Mouse (Mus musculus) forebrain, embryonic 14.5 days (tissue): ENCODE measurements around the gene D13Ertd608e. TPM values are rescaled to one million over a fixed set of nuclear protein-coding genes. Genes with fewer than 3 reads are reported as not detected.
"Not testable (repeated sequence)": the region's sequence is repeated elsewhere in the genome, so short reads cannot be mapped to it uniquely, and the experiment has no call there.

Experiments
- ATAC-seq: fragments of 200-750 bp; cut with Nextera tagmentation; 2 replicates; pipeline ENCODE4 v1.8.0; 2017; ENCODE audit warnings: mild to moderate bottlenecking, moderate library complexity
- DNase-seq: peaks from one replicate; pipeline ENCODE4 v3.0.0-alpha.2; 2015; ENCODE audit warnings: low spot score
- H3K27ac ChIP-seq: fragments of 300-500 bp; sonication (generic); 2 replicates; pipeline ENCODE4 v1.5.1; 2014; ENCODE audit warnings: low read depth, mild to moderate bottlenecking, control low read depth, low read length, moderate library complexity
- H3K27me3 ChIP-seq: fragments of 300-500 bp; sonication (generic); replicated peaks from 2 replicates; pipeline ENCODE4 v1.6.1; 2014; ENCODE audit warnings: low read length, control low read depth, mixed read lengths; ENCODE audit not compliant: control insufficient read depth, insufficient read depth
- H3K36me3 ChIP-seq: fragments of 300-500 bp; sonication (generic); 2 replicates; pipeline ENCODE4 v1.6.1; 2014; ENCODE audit warnings: low read length, control low read depth; ENCODE audit not compliant: control insufficient read depth, insufficient read depth
- H3K4me1 ChIP-seq: fragments of 300-500 bp; sonication (generic); 2 replicates; pipeline ENCODE4 v1.6.1; 2014; ENCODE audit warnings: antibody characterized with exemption, low read length, control low read depth; ENCODE audit not compliant: control insufficient read depth, insufficient read depth
- H3K4me2 ChIP-seq: fragments of 300-500 bp; sonication (generic); 2 replicates; pipeline ENCODE4 v1.6.1; 2014; ENCODE audit warnings: mild to moderate bottlenecking, control low read depth, low read length
- H3K4me3 ChIP-seq: fragments of 300-500 bp; sonication (generic); 2 replicates; pipeline ENCODE4 v1.5.1; 2014; ENCODE audit warnings: low read depth, low read length, control low read depth
- H3K9ac ChIP-seq: fragments of 300-500 bp; sonication (generic); 2 replicates; pipeline ENCODE4 v1.6.1; 2014; ENCODE audit warnings: mild to moderate bottlenecking, low read length, control low read depth, moderate library complexity
- H3K9me3 ChIP-seq: fragments of 300-500 bp; sonication (generic); replicated peaks from 2 replicates; pipeline ENCODE4 v1.6.1; 2016; ENCODE audit warnings: low read length, control low read depth, mixed read lengths; ENCODE audit not compliant: control insufficient read depth
- WGBS: fragments of 180-500 bp; shearing (Covaris S2); extraction: QIAGEN DNeasy Blood & Tissue Kit; methylation state at CpG from one replicate; pipeline ENCODE4 v1.1.7; 2014; 5-methylcytosine and 5-hydroxymethylcytosine counted together
- polyA plus RNA-seq: library from polyadenylated mRNA; unstranded; fragments of >200 nt; fragmentation: Nextera tagmentation; extraction: Ambion mirVana; gene quantifications from 2 replicates; pipeline ENCODE4 v1.2.1, GENCODE M21; 2014

Gene D13Ertd608e
- polyA plus RNA-seq, 1 experiment from 2014 or later: not detected

DNA sequence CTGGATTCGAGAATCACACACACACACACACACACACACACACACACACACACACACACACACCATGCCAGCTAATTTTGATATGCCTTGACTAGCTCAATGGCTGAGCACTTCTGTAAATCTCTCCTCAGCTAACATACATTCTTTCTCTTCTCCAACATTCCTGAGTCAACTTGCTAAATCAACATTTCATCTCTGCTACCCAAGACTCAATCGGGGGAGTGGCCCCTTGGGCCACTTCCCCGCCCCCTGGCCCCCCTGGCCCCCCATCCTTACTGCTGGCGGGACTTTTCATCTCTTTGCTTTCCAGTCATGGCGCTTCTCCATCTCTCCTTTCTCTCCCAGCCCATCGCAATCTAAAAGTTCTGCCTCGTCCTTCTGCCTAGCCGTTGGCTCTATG lies 19.0 kb upstream of the D13Ertd608e start:
- no peak overlapping the region for H3K4me3 ChIP-seq
- H3K36me3 ChIP-seq: no peaks in the 10 kb centered on the region
- H3K9ac ChIP-seq: no peak overlapping the region
- DNase-seq (no peak), ATAC-seq (no peak)
- no peak overlapping the region for H3K4me2 ChIP-seq
- no peak overlapping the region for H3K27ac ChIP-seq
- no peaks in the 10 kb centered on the region for H3K27me3 ChIP-seq
- WGBS: 57% methylated on average over 8 of the region's 8 CpGs
- H3K4me1 ChIP-seq: peaks cover 3% of the 10 kb centered on the region; the same call in 1 of the 2 replicates
- H3K9me3 ChIP-seq: no peaks in the 10 kb centered on the region

DNA sequence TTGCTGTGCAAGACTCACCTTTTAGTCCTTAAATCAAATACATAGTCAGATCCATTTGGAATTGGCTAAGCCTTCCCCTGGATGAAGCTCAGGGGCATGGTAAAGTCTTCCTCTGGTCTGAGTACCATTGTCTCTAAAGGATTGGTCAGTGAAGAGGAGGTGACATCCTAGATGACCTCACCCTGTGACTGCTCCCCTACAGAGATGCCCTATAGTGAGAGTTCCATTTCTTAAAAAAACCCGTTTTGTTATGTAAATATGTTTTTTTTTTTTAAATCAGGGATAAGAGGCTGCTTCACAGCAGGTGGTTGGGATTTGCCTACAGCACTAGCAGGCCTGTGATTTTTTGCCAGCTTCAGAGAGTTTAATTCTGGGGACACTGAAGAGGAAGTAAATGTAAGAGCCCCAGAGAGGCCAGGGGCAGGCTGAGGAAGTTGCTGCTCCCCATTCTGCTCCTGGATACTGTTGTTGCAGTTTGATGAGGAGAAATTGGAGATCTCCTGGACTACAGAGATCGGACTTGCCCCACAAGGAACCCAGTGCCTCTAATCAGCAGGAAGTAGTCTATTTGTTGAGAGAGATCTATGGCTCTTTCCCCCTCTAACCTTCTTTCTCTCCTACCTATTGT lies 18.1 kb upstream of the D13Ertd608e start:
- no peaks in the 10 kb centered on the region for H3K36me3 ChIP-seq
- no peaks in the 10 kb centered on the region for H3K27me3 ChIP-seq
- no peaks in the 10 kb centered on the region for H3K9me3 ChIP-seq
- DNase-seq: no peak
- no peak for ATAC-seq
- H3K4me1 ChIP-seq: peaks cover 3% of the 10 kb centered on the region; the same call in 1 of the 2 replicates
- no peak overlapping the region for H3K4me3 ChIP-seq
- no peak overlapping the region for H3K9ac ChIP-seq
- H3K27ac ChIP-seq: no peak overlapping the region
- H3K4me2 ChIP-seq: no peak overlapping the region
- 2% methylated on average over 2 of the region's 2 CpGs for WGBS

DNA sequence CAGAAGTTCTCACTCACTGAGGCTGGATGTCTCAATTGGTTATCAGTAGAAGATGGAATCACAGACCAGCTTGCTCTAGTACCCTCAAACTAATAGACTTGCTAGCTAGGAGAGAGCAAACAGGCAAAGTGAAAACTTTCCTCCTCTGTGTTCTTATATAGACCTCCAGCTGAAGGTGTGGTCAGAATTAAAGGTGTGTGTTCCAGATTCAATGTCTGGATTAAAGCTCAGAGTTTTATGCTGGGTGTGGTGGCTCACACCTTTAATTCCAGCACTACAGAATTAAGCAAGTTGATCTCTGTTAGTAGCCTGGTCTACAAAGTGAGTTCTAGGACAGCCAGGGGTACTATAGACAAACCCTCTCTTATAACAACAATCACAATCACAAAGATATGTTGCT lies 5.7 kb upstream of the D13Ertd608e start, which contains the start of gene AF067063:
AF067063 (minus strand) TSS at position 101 of the 400 bp plus-strand sequence.
- not testable (repeated sequence) for DNase-seq, H3K36me3 ChIP-seq, H3K27me3 ChIP-seq, H3K4me3 ChIP-seq, H3K4me2 ChIP-seq, H3K4me1 ChIP-seq, H3K27ac ChIP-seq, H3K9ac ChIP-seq, ATAC-seq, H3K9me3 ChIP-seq

DNA sequence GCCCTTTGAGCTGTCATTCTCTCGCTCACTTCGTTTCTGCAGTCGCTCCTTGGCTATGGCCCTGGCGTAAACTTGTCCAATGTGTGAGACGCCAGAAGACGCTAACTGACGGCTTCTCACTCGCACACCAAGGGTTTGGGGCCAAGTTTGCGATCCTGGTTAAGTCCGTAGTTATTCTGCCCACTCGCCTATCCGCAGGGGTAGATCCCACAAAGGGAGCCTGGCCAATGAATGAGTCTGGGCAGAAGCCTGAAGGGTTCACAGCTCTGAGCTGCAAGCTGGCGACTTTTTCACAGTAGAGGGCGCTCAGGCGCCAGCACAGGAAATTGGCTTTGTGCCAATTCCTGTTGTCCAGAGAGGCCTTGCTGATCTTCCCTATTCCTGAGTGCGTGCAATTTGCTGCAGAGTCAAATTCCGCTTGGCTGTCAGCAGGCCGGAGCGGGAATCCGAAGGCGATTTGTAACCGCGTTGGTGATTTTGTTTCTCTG lies 562 bp downstream of the D13Ertd608e start:
- peak; percentile 81 for ATAC-seq
- DNase-seq: peak; percentile 23
- H3K4me1 ChIP-seq, H3K27ac ChIP-seq, H3K9me3 ChIP-seq, H3K36me3 ChIP-seq, H3K27me3 ChIP-seq, H3K9ac ChIP-seq: not testable (repeated sequence)
- Histone ChIP-seq H3K4me2 (peak overlapping the region; percentile 40), H3K4me3 (peak overlapping the region; percentile 15; the same call in 1 of the 2 replicates)
- 10% methylated on average over 20 of the region's 23 CpGs for WGBS

DNA sequence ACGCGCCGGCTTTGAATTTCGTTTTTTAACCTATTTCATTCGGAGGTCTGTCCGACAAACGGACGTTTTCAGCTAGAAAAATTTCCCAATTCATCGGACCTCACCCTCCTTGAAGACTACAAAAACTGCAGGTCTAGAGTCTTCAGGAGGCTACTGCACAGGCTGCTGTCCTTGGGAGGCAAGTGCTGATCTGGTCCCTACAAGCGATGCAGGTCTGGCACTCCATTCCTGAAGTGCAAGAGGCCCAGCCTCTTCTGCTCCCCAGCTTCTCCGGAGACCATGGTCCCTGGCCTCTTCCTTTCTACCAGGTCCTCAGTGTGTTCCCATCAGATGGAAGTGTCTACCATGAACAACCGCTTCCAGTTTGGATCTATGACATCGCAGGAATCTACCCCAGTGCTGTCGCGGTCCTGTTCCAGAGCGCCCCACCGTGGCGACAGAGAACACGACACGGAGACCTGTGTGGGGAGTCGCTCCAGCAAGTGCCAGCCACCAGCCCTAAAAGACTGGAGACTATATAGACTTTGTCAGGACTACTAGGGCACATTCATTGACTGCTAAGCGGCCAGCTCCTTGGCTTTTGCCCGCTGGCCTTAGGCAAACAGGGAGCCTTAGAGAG lies 2.0 kb downstream of the D13Ertd608e start:
- DNase-seq (peak; percentile 59), ATAC-seq (peak; percentile 42)
- H3K36me3 ChIP-seq, H3K4me1 ChIP-seq, H3K4me2 ChIP-seq, H3K27me3 ChIP-seq, H3K9ac ChIP-seq, H3K27ac ChIP-seq, H3K9me3 ChIP-seq, H3K4me3 ChIP-seq: not testable (repeated sequence)
- 3% methylated on average over 14 of the region's 23 CpGs for WGBS

DNA sequence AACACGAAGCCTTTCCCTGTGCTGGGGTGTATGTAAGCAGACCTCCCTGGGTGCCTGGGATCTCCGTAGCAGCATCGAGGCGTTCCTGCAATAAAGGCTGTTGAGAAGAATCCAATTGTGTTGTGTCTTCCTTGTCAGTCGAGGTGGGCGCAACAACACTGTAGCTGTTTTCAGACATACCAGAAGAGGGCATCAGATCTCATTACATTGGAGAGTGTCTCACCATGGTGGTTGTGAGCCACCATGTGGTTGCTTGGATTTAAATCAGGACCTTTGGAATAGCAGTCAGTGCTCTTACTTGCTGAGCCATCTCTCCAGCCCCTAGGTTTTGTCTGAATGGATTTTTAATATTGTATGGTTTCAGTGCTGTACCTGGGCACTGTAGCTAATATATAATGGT lies 4.2 kb downstream of the D13Ertd608e start:
- H3K27me3 ChIP-seq, H3K4me1 ChIP-seq, H3K4me3 ChIP-seq, ATAC-seq, H3K4me2 ChIP-seq, H3K27ac ChIP-seq, H3K36me3 ChIP-seq, H3K9ac ChIP-seq, H3K9me3 ChIP-seq: not testable (repeated sequence)
- WGBS: 41% methylated on average over 6 of the region's 6 CpGs
- DNase-seq: peak; percentile 29

DNA sequence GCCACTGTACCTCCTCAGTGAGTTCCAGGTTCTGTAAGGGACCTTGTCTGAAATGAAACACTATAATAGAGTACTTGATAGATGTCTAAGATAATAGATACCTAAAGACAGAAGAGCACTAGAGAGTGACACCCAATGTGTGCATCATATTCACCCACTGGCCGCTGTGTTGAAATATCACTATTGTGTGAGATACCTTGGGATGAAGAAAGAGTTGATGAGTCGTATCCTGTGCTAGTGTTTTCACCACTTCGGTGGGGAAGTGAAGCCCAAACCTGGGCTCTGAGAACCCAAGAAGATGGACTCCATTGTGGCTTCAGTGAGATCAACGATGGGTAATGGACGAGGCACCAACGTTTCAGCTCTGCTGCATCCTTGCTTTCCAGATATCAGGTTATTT lies 26.6 kb downstream of the D13Ertd608e start:
- H3K9ac ChIP-seq, H3K36me3 ChIP-seq, H3K27ac ChIP-seq, ATAC-seq, DNase-seq, H3K9me3 ChIP-seq, H3K4me3 ChIP-seq, H3K4me1 ChIP-seq, H3K4me2 ChIP-seq, H3K27me3 ChIP-seq: not testable (repeated sequence)
- no CpG with 5 or more reads among the region's 6 CpGs for WGBS

DNA sequence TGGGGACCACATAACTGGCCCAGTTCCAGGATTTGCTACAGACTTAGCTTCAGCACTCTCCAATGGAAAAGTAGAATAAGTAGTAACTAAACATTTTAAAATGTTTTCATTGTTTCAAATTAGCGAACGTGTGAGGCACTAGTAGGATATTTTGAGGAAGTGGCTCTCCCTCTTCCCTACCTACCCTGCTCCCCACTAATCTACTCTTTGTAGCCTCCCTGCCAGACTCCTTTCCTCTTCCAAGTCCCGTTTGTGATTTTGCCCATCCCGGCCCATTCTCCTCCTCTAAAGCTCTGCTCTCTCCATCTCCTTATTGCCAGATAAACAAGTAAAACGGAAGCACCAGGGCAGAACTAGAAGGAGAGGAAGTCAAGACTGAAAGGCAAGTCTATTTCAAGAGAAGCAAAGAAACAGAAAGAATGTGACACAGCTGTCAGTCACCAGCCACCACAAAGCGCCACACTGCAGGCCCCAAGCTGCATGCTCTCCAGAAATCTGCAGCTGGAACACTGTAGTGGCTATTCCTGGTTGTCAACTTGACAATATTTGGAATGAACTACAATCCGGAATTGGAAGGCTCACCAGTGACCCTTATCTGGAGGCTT lies 28.7 kb downstream of the D13Ertd608e start:
- 75% methylated on average over 6 of the region's 7 CpGs for WGBS
- ATAC-seq, DNase-seq, H3K27ac ChIP-seq, H3K9ac ChIP-seq, H3K36me3 ChIP-seq, H3K27me3 ChIP-seq, H3K4me3 ChIP-seq, H3K4me2 ChIP-seq, H3K9me3 ChIP-seq, H3K4me1 ChIP-seq: not testable (repeated sequence)

DNA sequence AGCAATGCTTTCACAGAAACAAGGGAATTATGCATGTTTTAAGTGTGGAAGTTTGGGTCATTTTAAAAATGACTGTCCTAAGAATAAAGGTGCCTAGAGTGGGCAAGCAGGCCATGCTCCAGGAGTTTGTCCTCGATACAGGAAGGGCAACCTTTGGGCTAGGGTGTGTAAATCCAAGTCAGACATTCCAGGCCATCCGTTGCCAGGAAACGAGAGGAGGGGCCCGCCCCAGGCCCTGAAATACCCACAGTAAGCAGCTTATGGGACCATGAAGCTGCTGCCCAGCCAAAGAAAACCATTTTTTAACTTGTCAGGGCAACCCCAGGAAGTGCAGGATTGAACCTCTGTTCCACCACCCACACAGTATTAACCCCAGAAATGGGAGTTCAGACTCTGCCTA lies 51.1 kb downstream of the D13Ertd608e start:
- not testable (repeated sequence) for H3K4me3 ChIP-seq, H3K4me2 ChIP-seq, H3K9ac ChIP-seq, H3K36me3 ChIP-seq, H3K9me3 ChIP-seq, H3K4me1 ChIP-seq, DNase-seq, H3K27me3 ChIP-seq, ATAC-seq, H3K27ac ChIP-seq
- WGBS: 46% methylated on average over 4 of the region's 4 CpGs
